Mouse (Mus musculus): ENCODE measurements around the gene Ggt5.

- no peak for TF ChIP-seq POLR2A (IDR thresholded peaks at IDR 0.05; ENCODE audit: extremely low read depth, insufficient read depth, low read length)
- TF ChIP-seq CTCF (IDR thresholded peaks at IDR 0.05; ENCODE audit: extremely low read depth, insufficient read depth, low read length), result no peak
These were observed 30.0 kb upstream of the Ggt5 start for GRCm38 (mm10) chr10:75559041-75559675.

Measured in cortical plate, adult 2 months (tissue).